Mouse (Mus musculus): ENCODE results near the gene Gm1553.

Gm1553 gene

GRCm38 (mm10) chr10:82492518-82492917, at the start of gene Gm1553:
Gene Gm1553 (minus strand): TSS chr10:82492618.
- no peak for DNase-seq (ENCODE audit: low spot score)
